Mouse (Mus musculus): ENCODE measurements around the gene Pgap3.

DNA sequence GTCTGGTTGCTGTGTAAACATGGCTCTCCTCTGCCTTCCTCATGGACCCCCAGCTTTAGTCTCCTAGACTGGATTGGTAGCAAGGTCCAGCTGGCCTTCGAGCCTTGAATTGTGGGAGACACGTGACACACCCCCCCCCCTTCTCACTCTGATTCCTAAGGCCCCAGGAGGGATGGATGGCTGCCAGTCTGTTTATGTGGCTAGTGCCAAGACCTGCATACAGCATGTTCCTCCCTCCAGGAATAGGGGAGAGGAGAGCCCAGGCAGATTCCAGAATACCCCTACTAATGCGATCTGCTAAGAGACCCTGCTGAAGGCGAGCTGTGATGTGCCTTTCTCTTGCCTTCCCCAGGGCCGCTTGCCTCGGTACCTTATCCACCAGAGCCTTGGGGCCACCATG lies 20.2 kb downstream of the Pgap3 start:
- TF ChIP-seq POLR2A (IDR thresholded peaks at IDR 0.05; ENCODE audit: low read depth, low read length) (no peak), CTCF (IDR thresholded peaks at IDR 0.05; ENCODE audit: extremely low read depth, insufficient read depth, insufficient read length, insufficient replicate concordance) (no peak)
